Mouse (Mus musculus): ENCODE data around the gene Nr1h4. TPM values are rescaled to one million over a fixed set of nuclear protein-coding genes. Genes with fewer than 3 reads are reported as not detected.
A peak's percentile ranks its signal among the peaks of the same experiment; 100 is the strongest.

The Nr1h4 gene
- polyA plus RNA-seq, 1 experiment: 0.05 TPM

DNA sequence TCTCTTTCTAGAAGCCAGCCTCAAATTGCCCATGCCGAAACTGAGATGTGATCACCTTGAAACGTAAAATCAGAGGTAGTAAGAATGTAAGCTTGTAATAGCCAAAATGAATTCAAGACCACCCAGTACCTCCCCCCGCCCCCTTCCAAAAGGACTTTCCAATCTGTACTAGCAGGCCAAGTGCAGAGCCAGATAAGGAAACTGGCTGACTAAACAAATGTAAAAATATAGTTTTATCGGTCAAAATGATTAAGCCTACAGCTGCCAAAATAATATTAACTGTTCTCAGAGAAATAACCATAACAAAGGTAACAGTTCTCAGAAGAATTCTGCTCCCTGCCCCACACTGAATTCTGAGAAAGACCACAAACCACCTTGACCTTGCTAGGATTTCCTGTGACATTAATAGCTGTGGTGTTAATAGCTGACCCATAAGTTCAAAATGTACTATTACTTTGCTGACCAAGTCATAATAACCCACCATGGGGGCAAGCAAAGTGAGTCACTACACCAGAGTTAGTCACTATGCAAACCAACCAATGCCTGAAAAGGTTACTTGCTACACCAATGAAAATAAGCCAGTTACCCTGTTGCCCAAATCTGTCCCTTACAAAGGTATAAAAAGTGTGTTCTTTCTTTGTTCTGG lies 68.5 kb downstream of the Nr1h4 start:
- Histone ChIP-seq H3K79me3 (ENCODE audit: low read depth) (no peaks in the 10 kb centered on the region), H3K27me3 (ENCODE audit: control insufficient read depth, insufficient read depth, insufficient read length) (no peaks in the 10 kb centered on the region), H3ac (ENCODE audit: control insufficient read depth, insufficient read length, low read depth) (no peak overlapping the region), H3K36me3 (ENCODE audit: control insufficient read depth, insufficient read depth) (no peaks in the 10 kb centered on the region), H3K79me2 (ENCODE audit: control insufficient read depth, insufficient read depth) (no peaks in the 10 kb centered on the region), H3K4me3 (ENCODE audit: insufficient read depth, poor library complexity, severe bottlenecking) (no peak overlapping the region)
- TF ChIP-seq CEBPB (IDR thresholded peaks at IDR 0.05; ENCODE audit: low read depth) (no peak), MAX (IDR thresholded peaks at IDR 0.05) (no peak), MYOD1 (IDR thresholded peaks at IDR 0.05; ENCODE audit: control insufficient read depth, insufficient read length, low read depth) (no peak), FOSL1 (IDR thresholded peaks at IDR 0.05; ENCODE audit: insufficient read depth, low read length, poor library complexity, severe bottlenecking) (no peak), CTCF (IDR thresholded peaks at IDR 0.05; ENCODE audit: control insufficient read depth, insufficient read depth, insufficient read length) (no peak), USF1 (IDR thresholded peaks at IDR 0.05; ENCODE audit: low read depth) (no peak), MYOG (IDR thresholded peaks at IDR 0.05; ENCODE audit: control insufficient read depth, extremely low read depth, insufficient read length) (no peak)

DNA sequence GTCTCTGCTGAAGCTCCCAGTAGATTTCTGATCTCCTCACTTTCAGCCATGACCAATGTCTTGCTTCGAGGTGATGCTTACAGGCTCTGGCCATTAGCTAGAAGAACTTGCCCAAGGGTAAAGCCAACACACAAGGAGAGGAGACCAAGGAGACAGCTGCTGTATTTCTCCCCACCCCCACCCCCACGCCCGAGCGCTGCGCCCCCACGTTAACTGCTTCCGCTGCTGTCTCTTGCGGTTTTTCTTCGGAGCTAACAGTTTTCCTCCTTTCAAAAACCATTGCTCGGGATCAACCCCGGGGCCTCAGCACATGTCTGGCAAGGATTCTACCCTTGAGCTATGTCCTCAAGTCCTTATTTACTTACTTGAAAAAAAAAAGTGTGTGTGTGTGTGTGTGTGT lies 70.5 kb downstream of the Nr1h4 start:
- Histone ChIP-seq H3K36me3 (ENCODE audit: control insufficient read depth, insufficient read depth) (no peaks in the 10 kb centered on the region), H3K79me3 (ENCODE audit: low read depth) (no peaks in the 10 kb centered on the region), H3K27me3 (ENCODE audit: control insufficient read depth, insufficient read depth, insufficient read length) (no peaks in the 10 kb centered on the region), H3K79me2 (ENCODE audit: control insufficient read depth, insufficient read depth) (no peaks in the 10 kb centered on the region), H3ac (ENCODE audit: control insufficient read depth, insufficient read length, low read depth) (no peak overlapping the region), H3K4me3 (ENCODE audit: insufficient read depth, poor library complexity, severe bottlenecking) (no peak overlapping the region)
- TF ChIP-seq CEBPB (IDR thresholded peaks at IDR 0.05; ENCODE audit: low read depth): no peak
- no peak for TF ChIP-seq FOSL1 (IDR thresholded peaks at IDR 0.05; ENCODE audit: insufficient read depth, low read length, poor library complexity, severe bottlenecking)
- TF ChIP-seq CTCF (IDR thresholded peaks at IDR 0.05; ENCODE audit: control insufficient read depth, insufficient read depth, insufficient read length): no peak
- TF ChIP-seq MYOG (IDR thresholded peaks at IDR 0.05; ENCODE audit: control insufficient read depth, extremely low read depth, insufficient read length): no peak
- no peak for TF ChIP-seq USF1 (IDR thresholded peaks at IDR 0.05; ENCODE audit: low read depth)
- TF ChIP-seq MAX (IDR thresholded peaks at IDR 0.05): no peak
- TF ChIP-seq MYOD1 (IDR thresholded peaks at IDR 0.05; ENCODE audit: control insufficient read depth, insufficient read length, low read depth): no peak

DNA sequence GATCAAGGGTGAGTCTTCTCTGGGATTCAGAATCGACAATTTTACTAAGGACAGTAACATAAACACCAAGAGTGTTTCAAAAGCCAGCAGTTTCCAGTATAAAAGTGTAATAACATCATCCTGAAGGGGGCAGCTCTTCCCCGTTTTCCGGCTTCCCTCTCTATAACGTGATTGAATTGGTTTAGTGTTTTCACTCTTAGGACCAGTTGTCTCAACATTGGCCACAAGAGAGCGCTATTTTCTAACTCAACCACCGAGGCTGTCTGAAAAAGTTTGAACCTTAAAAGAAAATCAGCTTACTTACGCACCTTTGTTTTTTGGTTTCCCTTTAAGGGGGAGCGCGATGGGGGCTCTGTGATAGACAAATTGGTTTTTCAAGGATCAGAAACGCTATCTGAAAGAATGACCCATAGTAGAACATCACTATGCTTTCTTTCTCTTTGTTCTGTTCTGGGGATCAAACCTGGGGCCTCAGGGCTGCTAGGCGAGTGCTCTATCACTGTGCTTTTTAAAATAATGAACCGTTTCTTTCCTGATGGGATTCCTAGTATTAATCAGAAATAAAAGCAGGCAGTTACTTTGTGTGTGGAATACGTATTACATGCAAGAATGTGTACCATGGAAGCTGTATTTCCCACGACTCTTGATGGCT lies 71.4 kb downstream of the Nr1h4 start:
- H3K27me3 ChIP-seq (ENCODE audit: control insufficient read depth, insufficient read depth, insufficient read length): no peaks in the 10 kb centered on the region
- no peaks in the 10 kb centered on the region for H3K36me3 ChIP-seq (ENCODE audit: control insufficient read depth, insufficient read depth)
- peak; percentile 51 for TF ChIP-seq CTCF (IDR thresholded peaks at IDR 0.05; ENCODE audit: control insufficient read depth, insufficient read depth, insufficient read length)
- TF ChIP-seq MAX (IDR thresholded peaks at IDR 0.05): no peak
- H3K4me3 ChIP-seq (ENCODE audit: insufficient read depth, poor library complexity, severe bottlenecking): no peak overlapping the region
- no peaks in the 10 kb centered on the region for H3K79me3 ChIP-seq (ENCODE audit: low read depth)
- H3ac ChIP-seq (ENCODE audit: control insufficient read depth, insufficient read length, low read depth): no peak overlapping the region
- H3K79me2 ChIP-seq (ENCODE audit: control insufficient read depth, insufficient read depth): no peaks in the 10 kb centered on the region

DNA sequence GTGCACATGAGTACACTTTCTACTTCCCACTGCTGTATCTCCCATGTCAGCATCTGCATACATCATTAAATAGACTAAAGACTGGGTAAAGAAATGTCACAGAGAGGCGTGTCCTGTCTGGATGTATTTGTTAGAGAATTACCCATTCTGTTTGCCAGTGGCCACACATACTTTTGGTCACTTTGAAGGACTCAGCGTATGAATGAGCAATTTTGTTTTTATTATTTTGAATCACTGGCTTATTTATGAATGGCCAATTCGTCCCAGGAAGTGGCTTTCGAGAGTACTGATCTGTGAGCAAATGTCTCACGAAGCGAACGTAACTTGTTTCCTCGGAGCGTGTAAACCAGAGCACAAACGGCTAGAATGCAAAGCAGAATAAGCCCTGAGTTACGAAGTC lies 72.4 kb downstream of the Nr1h4 start:
- Histone ChIP-seq H3ac (ENCODE audit: control insufficient read depth, insufficient read length, low read depth) (no peak overlapping the region), H3K27me3 (ENCODE audit: control insufficient read depth, insufficient read depth, insufficient read length) (no peaks in the 10 kb centered on the region), H3K36me3 (ENCODE audit: control insufficient read depth, insufficient read depth) (no peaks in the 10 kb centered on the region), H3K79me3 (ENCODE audit: low read depth) (no peaks in the 10 kb centered on the region), H3K79me2 (ENCODE audit: control insufficient read depth, insufficient read depth) (no peaks in the 10 kb centered on the region), H3K4me3 (ENCODE audit: insufficient read depth, poor library complexity, severe bottlenecking) (no peak overlapping the region)
- TF ChIP-seq MYOG (IDR thresholded peaks at IDR 0.05; ENCODE audit: control insufficient read depth, extremely low read depth, insufficient read length) (no peak), USF1 (IDR thresholded peaks at IDR 0.05; ENCODE audit: low read depth) (no peak), MAX (IDR thresholded peaks at IDR 0.05) (no peak), CEBPB (IDR thresholded peaks at IDR 0.05; ENCODE audit: low read depth) (no peak), MYOD1 (IDR thresholded peaks at IDR 0.05; ENCODE audit: control insufficient read depth, insufficient read length, low read depth) (no peak), CTCF (IDR thresholded peaks at IDR 0.05; ENCODE audit: control insufficient read depth, insufficient read depth, insufficient read length) (no peak), FOSL1 (IDR thresholded peaks at IDR 0.05; ENCODE audit: insufficient read depth, low read length, poor library complexity, severe bottlenecking) (no peak)

DNA sequence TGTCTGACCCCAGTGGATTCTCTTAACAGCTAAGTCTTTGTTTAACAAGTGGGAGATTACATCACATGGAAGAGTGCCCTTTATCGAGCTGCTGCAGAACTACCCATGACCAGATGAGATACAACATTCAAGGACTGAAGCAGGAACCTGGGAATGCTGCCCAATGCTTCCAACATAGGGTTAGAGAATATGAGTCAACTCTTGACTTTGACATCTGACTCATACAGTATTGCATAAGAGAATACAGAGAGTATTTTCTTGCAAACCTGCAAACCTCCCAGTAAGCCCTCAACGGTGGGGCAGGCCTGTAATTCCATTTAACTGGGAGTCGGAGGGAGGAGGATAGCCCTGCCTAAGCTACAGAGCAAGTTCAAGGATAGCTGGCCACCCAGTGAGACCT lies 74.6 kb downstream of the Nr1h4 start:
- H3K36me3 ChIP-seq (ENCODE audit: control insufficient read depth, insufficient read depth): no peaks in the 10 kb centered on the region
- H3K79me2 ChIP-seq (ENCODE audit: control insufficient read depth, insufficient read depth): no peaks in the 10 kb centered on the region
- TF ChIP-seq MYOD1 (IDR thresholded peaks at IDR 0.05; ENCODE audit: control insufficient read depth, insufficient read length, low read depth) (no peak), USF1 (IDR thresholded peaks at IDR 0.05; ENCODE audit: low read depth) (no peak), MYOG (IDR thresholded peaks at IDR 0.05; ENCODE audit: control insufficient read depth, extremely low read depth, insufficient read length) (no peak), CEBPB (IDR thresholded peaks at IDR 0.05; ENCODE audit: low read depth) (peak; percentile 86), FOSL1 (IDR thresholded peaks at IDR 0.05; ENCODE audit: insufficient read depth, low read length, poor library complexity, severe bottlenecking) (peak; percentile 5), CTCF (IDR thresholded peaks at IDR 0.05; ENCODE audit: control insufficient read depth, insufficient read depth, insufficient read length) (no peak), MAX (IDR thresholded peaks at IDR 0.05) (no peak)
- no peaks in the 10 kb centered on the region for H3K79me3 ChIP-seq (ENCODE audit: low read depth)
- no peak overlapping the region for H3ac ChIP-seq (ENCODE audit: control insufficient read depth, insufficient read length, low read depth)
- no peak overlapping the region for H3K4me3 ChIP-seq (ENCODE audit: insufficient read depth, poor library complexity, severe bottlenecking)
- H3K27me3 ChIP-seq (ENCODE audit: control insufficient read depth, insufficient read depth, insufficient read length): no peaks in the 10 kb centered on the region

Measured in C2C12 (cell line).